Mouse (Mus musculus): ENCODE measurements around the gene Rps6ka2.
"Not testable (repeated sequence)": the region's sequence is repeated elsewhere in the genome, so short reads cannot be mapped to it uniquely, and the experiment has no call there.

- TF ChIP-seq POLR2A, CTCF (IDR thresholded peaks at IDR 0.05; ENCODE audit: insufficient read depth, low read depth, low read length): not testable (repeated sequence)
Observed at GRCm38 (mm10) chr17:7122554-7122953, 47.4 kb upstream of the Rps6ka2 start.

Data from olfactory bulb, adult 2 months (tissue).